Mouse (Mus musculus) ES-Bruce4 (cell line): ENCODE measurements around the gene Ccm2l. TPM values are rescaled to one million over a fixed set of nuclear protein-coding genes. Genes with fewer than 3 reads are reported as not detected.

Source experiments
- H3K27ac ChIP-seq: 2 replicates; pipeline ENCODE4 v1.5.1; 2012; ENCODE audit warnings: low read length, inconsistent platforms; ENCODE audit not compliant: insufficient read depth
- H3K27me3 ChIP-seq: 2 replicates; pipeline ENCODE4 v1.6.1; 2012; ENCODE audit warnings: mild to moderate bottlenecking, low read length, inconsistent platforms; ENCODE audit not compliant: control insufficient read depth, poor library complexity, insufficient read depth, severe bottlenecking
- H3K36me3 ChIP-seq: 2 replicates; pipeline ENCODE4 v1.6.1; 2012; ENCODE audit warnings: inconsistent platforms, mild to moderate bottlenecking, low read length, moderate library complexity; ENCODE audit not compliant: control insufficient read depth, poor library complexity, insufficient read depth, severe bottlenecking
- H3K4me1 ChIP-seq: one replicate; pipeline ENCODE4 v1.8.1; 2011; ENCODE audit warnings: low read length; ENCODE audit not compliant: control insufficient read depth, insufficient read depth
- H3K4me3 ChIP-seq: 2 replicates; pipeline ENCODE4 v1.5.1; 2011; ENCODE audit warnings: low read depth, mild to moderate bottlenecking, low read length
- H3K9ac ChIP-seq: 2 replicates; pipeline ENCODE4 v1.6.1; 2012; ENCODE audit warnings: low read depth, mild to moderate bottlenecking, inconsistent platforms; ENCODE audit not compliant: poor library complexity, severe bottlenecking
- H3K9me3 ChIP-seq: replicated peaks from 2 replicates; pipeline ENCODE4 v1.6.1; 2012; ENCODE audit warnings: mild to moderate bottlenecking, low read length, inconsistent platforms; ENCODE audit not compliant: control insufficient read depth, poor library complexity, insufficient read depth, severe bottlenecking
- CTCF ChIP-seq: IDR thresholded peaks from one replicate; pipeline ENCODE4 v1.8.1; 2011; ENCODE audit warnings: low read depth, low read length
- EP300 ChIP-seq: IDR thresholded peaks from 2 replicates; pipeline ENCODE4 v1.6.1; 2011; ENCODE audit warnings: low read depth, low read length; ENCODE audit not compliant: insufficient read depth
- POLR2A ChIP-seq: IDR thresholded peaks from one replicate; pipeline ENCODE4 v1.8.1; 2011; ENCODE audit warnings: low read length; ENCODE audit not compliant: insufficient read depth
- polyA plus RNA-seq: library from polyadenylated mRNA; stranded (reverse); fragments of >200 nt; gene quantifications from 2 replicates; pipeline ENCODE4 v1.2.4, GENCODE M21; 2011; ENCODE audit warnings: low read depth; ENCODE audit not compliant: missing spikeins, insufficient read depth, insufficient read length

The Ccm2l gene
- polyA plus RNA-seq, 1 experiment = not detected

GRCm38 (mm10) chr2:153083824-153084223, 18.1 kb downstream of the Ccm2l start:
- Histone ChIP-seq H3K27ac (no peak overlapping the region), H3K36me3 (no peaks in the 10 kb centered on the region), H3K27me3 (no peaks in the 10 kb centered on the region), H3K4me3 (no peak overlapping the region), H3K9me3 (no peaks in the 10 kb centered on the region), H3K9ac (no peak overlapping the region), H3K4me1 (no peaks in the 10 kb centered on the region)
- TF ChIP-seq EP300 (no peak), CTCF (no peak), POLR2A (no peak)

- Histone ChIP-seq H3K9me3 (no peaks in the 10 kb centered on the region), H3K4me3 (no peak overlapping the region), H3K4me1 (no peaks in the 10 kb centered on the region), H3K27ac (no peak overlapping the region), H3K36me3 (no peaks in the 10 kb centered on the region), H3K9ac (no peak overlapping the region), H3K27me3 (no peaks in the 10 kb centered on the region)
- no peak for TF ChIP-seq POLR2A
- no peak for TF ChIP-seq CTCF
- no peak for TF ChIP-seq EP300
Measured at GRCm38 (mm10) chr2:153084261-153084976, 18.7 kb downstream of the Ccm2l start.

- Histone ChIP-seq H3K27ac (no peak overlapping the region), H3K9ac (no peak overlapping the region)
Measured at GRCm38 (mm10) chr2:153085556-153085955, 19.8 kb downstream of the Ccm2l start.

GRCm38 (mm10) chr2:153086166-153086565, 20.4 kb downstream of the Ccm2l start:
- Histone ChIP-seq H3K9me3 (no peaks in the 10 kb centered on the region), H3K9ac (no peak overlapping the region), H3K36me3 (no peaks in the 10 kb centered on the region), H3K4me1 (no peaks in the 10 kb centered on the region), H3K27me3 (no peaks in the 10 kb centered on the region), H3K4me3 (no peak overlapping the region), H3K27ac (no peak overlapping the region)
- TF ChIP-seq CTCF = no peak
- no peak for TF ChIP-seq POLR2A
- TF ChIP-seq EP300 = no peak

More at GRCm38 (mm10) chr2:153085556-153085955, 19.8 kb downstream of the Ccm2l start:
- no peak for TF ChIP-seq POLR2A
- TF ChIP-seq EP300 = no peak
- no peak for TF ChIP-seq CTCF
- H3K4me3 ChIP-seq = no peak overlapping the region
- H3K36me3 ChIP-seq = no peaks in the 10 kb centered on the region
- H3K27me3 ChIP-seq = no peaks in the 10 kb centered on the region
- no peaks in the 10 kb centered on the region for H3K9me3 ChIP-seq
- no peaks in the 10 kb centered on the region for H3K4me1 ChIP-seq

- H3K27me3 ChIP-seq = no peaks in the 10 kb centered on the region
- no peak for TF ChIP-seq POLR2A
- TF ChIP-seq CTCF = no peak
- no peak for TF ChIP-seq EP300
- H3K9me3 ChIP-seq = no peaks in the 10 kb centered on the region
- no peak overlapping the region for H3K27ac ChIP-seq
- H3K4me1 ChIP-seq = no peaks in the 10 kb centered on the region
- no peaks in the 10 kb centered on the region for H3K36me3 ChIP-seq
- H3K4me3 ChIP-seq = no peak overlapping the region
- H3K9ac ChIP-seq = no peak overlapping the region
Measured at GRCm38 (mm10) chr2:153087091-153087490, 21.3 kb downstream of the Ccm2l start.

- TF ChIP-seq POLR2A = no peak
- TF ChIP-seq CTCF = no peak
- no peak for TF ChIP-seq EP300
- H3K27ac ChIP-seq = no peak overlapping the region
- no peaks in the 10 kb centered on the region for H3K4me1 ChIP-seq
- no peaks in the 10 kb centered on the region for H3K36me3 ChIP-seq
- H3K27me3 ChIP-seq = no peaks in the 10 kb centered on the region
- no peak overlapping the region for H3K4me3 ChIP-seq
- no peak overlapping the region for H3K9ac ChIP-seq
- H3K9me3 ChIP-seq = no peaks in the 10 kb centered on the region
Measured at GRCm38 (mm10) chr2:153089316-153089715, 23.6 kb downstream of the Ccm2l start.
